Mouse (Mus musculus) small intestine, adult 2 months (tissue): ENCODE data around the gene Cd93.

Source experiments
- CTCF ChIP-seq: fragments of 200-500 bp; IDR thresholded peaks from 2 replicates; pipeline ENCODE4 v1.5.1; 2012; ENCODE audit warnings: low read depth, mild to moderate bottlenecking, control low read depth, inconsistent platforms, low read length, moderate library complexity, mixed read lengths; ENCODE audit not compliant: insufficient replicate concordance, insufficient read length; ENCODE audit errors: extremely low read depth
- POLR2A ChIP-seq: fragments of 200-500 bp; IDR thresholded peaks from 2 replicates; pipeline ENCODE4 v1.6.1; 2012; ENCODE audit warnings: low read depth, mild to moderate bottlenecking, control low read depth, inconsistent platforms, low read length, moderate library complexity

DNA sequence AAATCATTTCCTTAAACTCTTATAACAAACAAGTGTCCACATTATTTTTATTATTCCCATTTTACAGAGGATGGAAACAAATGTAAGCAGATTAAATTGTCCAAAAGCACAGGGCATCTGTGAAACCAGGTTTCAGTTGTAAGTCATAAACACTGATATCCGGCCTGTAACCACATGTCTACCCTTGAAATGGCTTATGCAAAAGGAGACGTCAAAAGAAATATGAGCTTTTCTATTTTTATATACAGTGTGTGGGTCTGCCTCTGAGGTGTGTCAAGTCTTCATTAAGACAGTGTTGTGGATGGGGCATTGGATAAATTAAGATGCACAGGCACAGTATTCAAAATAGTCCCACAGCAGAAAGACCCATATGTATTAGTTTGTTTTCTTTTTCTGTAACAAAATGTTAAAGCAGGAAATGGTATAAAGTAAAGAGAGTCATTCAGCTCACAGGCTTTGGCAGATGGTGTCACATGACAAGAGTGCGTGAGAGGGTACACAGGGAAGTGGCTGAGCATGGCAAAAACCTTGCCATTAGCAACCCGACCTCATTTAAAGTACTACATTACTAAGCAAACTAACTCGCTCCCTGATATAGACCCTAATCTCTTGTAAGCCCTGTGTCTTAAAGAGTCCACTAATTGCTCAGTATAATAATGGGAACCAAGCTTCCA lies 17.5 kb downstream of the Cd93 start:
- TF ChIP-seq CTCF (no peak), POLR2A (no peak)
